Mouse (Mus musculus): ENCODE measurements around the gene Man1a2.
A peak's percentile ranks its signal among the peaks of the same experiment; 100 is the strongest.

Man1a2 gene

GRCm38 (mm10) chr3:100561561-100562175 lies 123.6 kb downstream of the Man1a2 start:
- no peak for DNase-seq

GRCm38 (mm10) chr3:100559431-100559830 lies 125.9 kb downstream of the Man1a2 start:
- no peak for DNase-seq

GRCm38 (mm10) chr3:100558211-100558708 lies 127.0 kb downstream of the Man1a2 start:
- no peak for DNase-seq

GRCm38 (mm10) chr3:100554843-100555242 lies 130.5 kb downstream of the Man1a2 start:
- no peak for DNase-seq

GRCm38 (mm10) chr3:100552171-100552570 lies 133.1 kb downstream of the Man1a2 start:
- DNase-seq, result no peak

- no peak for DNase-seq
Measured at GRCm38 (mm10) chr3:100547913-100548292, 137.4 kb downstream of the Man1a2 start.

- DNase-seq, result no peak
Measured at GRCm38 (mm10) chr3:100547162-100547912, 138.0 kb downstream of the Man1a2 start.

GRCm38 (mm10) chr3:100536686-100537085 lies 148.6 kb downstream of the Man1a2 start:
- no peak for DNase-seq

GRCm38 (mm10) chr3:100535902-100536301 lies 149.4 kb downstream of the Man1a2 start:
- DNase-seq, result no peak

GRCm38 (mm10) chr3:100535298-100535697 lies 150.0 kb downstream of the Man1a2 start:
- DNase-seq, result no peak

- no peak for DNase-seq
Measured at GRCm38 (mm10) chr3:100534394-100534793, 150.9 kb downstream of the Man1a2 start.

- peak; percentile 27 for DNase-seq
Measured at GRCm38 (mm10) chr3:100533429-100533828, 151.9 kb downstream of the Man1a2 start.

- no peak for DNase-seq
Measured at GRCm38 (mm10) chr3:100530919-100531318, 154.4 kb downstream of the Man1a2 start.

GRCm38 (mm10) chr3:100530244-100530788 lies 155.0 kb downstream of the Man1a2 start:
- DNase-seq, result peak; percentile 13

- DNase-seq, result no peak
Measured at GRCm38 (mm10) chr3:100522671-100523070, 162.6 kb downstream of the Man1a2 start.

GRCm38 (mm10) chr3:100521626-100522025 lies 163.7 kb downstream of the Man1a2 start:
- DNase-seq, result no peak

- DNase-seq, result no peak
Measured at GRCm38 (mm10) chr3:100515754-100516141, 169.6 kb downstream of the Man1a2 start.

GRCm38 (mm10) chr3:100515093-100515753 lies 170.1 kb downstream of the Man1a2 start:
- DNase-seq, result no peak
